Mouse (Mus musculus) lung, postnatal 0 days (tissue): ENCODE results near the gene Fam24a.

ENCODE experiments used
- CTCF ChIP-seq: IDR thresholded peaks from 2 replicates; pipeline ENCODE4 v1.5.1; 2016; ENCODE audit warnings: antibody characterized with exemption, mild to moderate bottlenecking
- EP300 ChIP-seq: IDR thresholded peaks from 2 replicates; pipeline ENCODE4 v1.6.1; 2016; ENCODE audit warnings: antibody characterized with exemption, mild to moderate bottlenecking, control low read depth

GRCm38 (mm10) chr7:131362269-131362614, 28.6 kb downstream of the Fam24a start:
- no peak for TF ChIP-seq CTCF
- TF ChIP-seq EP300: no peak
